17 mouse cellular contexts compared by ENCODE assay signal in the genomic region with DNA sequence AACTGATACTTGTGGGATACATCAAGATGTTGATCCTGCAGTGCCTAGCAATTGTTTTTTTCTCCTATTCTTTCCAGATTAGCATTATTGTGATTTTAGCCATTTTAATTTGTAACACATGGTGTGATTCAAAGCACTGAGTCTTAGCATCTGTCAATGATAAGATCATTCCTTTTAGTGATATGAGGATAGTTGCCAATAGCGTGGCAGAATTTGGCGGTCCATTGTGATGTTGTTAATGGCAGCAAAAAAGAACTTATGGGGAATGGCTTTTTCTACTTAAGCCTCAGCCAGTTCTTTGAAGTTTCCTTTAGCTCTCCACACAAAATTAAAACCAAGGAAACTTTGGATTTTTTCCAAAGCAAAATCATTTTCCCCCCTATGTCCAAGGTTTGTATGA.
"Had no signal": no experiment of that assay in that cellular context is flagged by ENCODE, and none has a peak within 500 bp of the region (broad histone marks: within the 10 kb centered on the region; RNA-seq: fewer than 3 reads in every experiment).

No protein-coding gene starts in this region.

- H3K9me3 ChIP-seq: midbrain, embryonic 10.5 days; midbrain, embryonic 12.5 days; neural tube, embryonic 13.5 days; neural tube, embryonic 15.5 days had no signal

- H3K4me1 ChIP-seq: midbrain, embryonic 10.5 days; midbrain, embryonic 12.5 days; neural tube, embryonic 13.5 days had no signal

- H3K36me3 ChIP-seq: midbrain, embryonic 10.5 days; midbrain, embryonic 12.5 days; neural tube, embryonic 13.5 days; neural tube, embryonic 15.5 days had no signal

- H3K4me3 ChIP-seq: midbrain, embryonic 10.5 days; midbrain, embryonic 12.5 days; myocyte; neural tube, embryonic 13.5 days; neural tube, embryonic 15.5 days had no signal

- DNase-seq: lung, embryonic 14.5 days; lung, postnatal 10 days; lung, postnatal 4 days; midbrain, embryonic 14.5 days; retina, postnatal 1 day; right cerebral cortex, adult 18-20 months; right cerebral cortex, postnatal 25 days; right cerebral cortex, postnatal 4 days; spleen, adult 18-20 months; thymus, adult 18-20 months; thymus, postnatal 14 days; thymus, postnatal 36 days had no signal

- H3K9ac ChIP-seq: lung, embryonic 14.5 days; midbrain, embryonic 12.5 days; neural tube, embryonic 13.5 days; neural tube, embryonic 15.5 days had no signal

- H3K4me2 ChIP-seq: lung, embryonic 14.5 days; midbrain, embryonic 12.5 days; neural tube, embryonic 13.5 days; neural tube, embryonic 15.5 days had no signal

- H3K27ac ChIP-seq: midbrain, embryonic 10.5 days; midbrain, embryonic 12.5 days; neural tube, embryonic 13.5 days; neural tube, embryonic 15.5 days had no signal
